In genomic region chr8:26445991-26446390, GRCm38 (mm10) we compare ENCODE assay signal across 33 mouse cellular contexts.
"Had no signal": no experiment of that assay in that cellular context is flagged by ENCODE, and none has a peak within 500 bp of the region (broad histone marks: within the 10 kb centered on the region; RNA-seq: fewer than 3 reads in every experiment).

No protein-coding gene starts in this region.

- H3K4me3 ChIP-seq: heart, embryonic 12.5 days; heart, embryonic 13.5 days; heart, embryonic 15.5 days; hindbrain, embryonic 10.5 days; hindbrain, embryonic 12.5 days; hindbrain, embryonic 13.5 days; hindbrain, embryonic 15.5 days; intestine, embryonic 15.5 days; kidney, embryonic 15.5 days; layer of hippocampus, adult 2 months; left cerebral cortex, adult 2 months had no signal

- DNase-seq: heart, postnatal 10 days; heart, postnatal 36 days; heart, postnatal 4 days; kidney, adult 11 months; kidney, adult 18-20 months; kidney, adult 2 months; kidney, adult 8-10 months; kidney, adult 9 months; kidney, postnatal 10 days; kidney, postnatal 14 days; kidney, postnatal 25 days; kidney, postnatal 36 days; kidney, postnatal 4 days; layer of hippocampus, adult 9-11 months; layer of hippocampus, postnatal 36 days had no signal

- ATAC-seq: hindbrain, embryonic 16.5 days; hindbrain, postnatal 0 days; inflammation-experienced regulatory T-cells, adult 6 months; intestine, embryonic 15.5 days; intestine, embryonic 16.5 days; intestine, postnatal 0 days had no signal

- H3K4me1 ChIP-seq: heart, embryonic 15.5 days; intestine, embryonic 15.5 days had no signal

- H3K27me3 ChIP-seq: heart, embryonic 12.5 days; heart, embryonic 13.5 days; heart, embryonic 15.5 days; hindbrain, embryonic 12.5 days; hindbrain, embryonic 15.5 days; intestine, embryonic 15.5 days; kidney, embryonic 15.5 days had no signal

- H3K36me3 ChIP-seq: heart, embryonic 12.5 days; heart, embryonic 13.5 days; heart, embryonic 15.5 days; hindbrain, embryonic 10.5 days; hindbrain, embryonic 12.5 days; hindbrain, embryonic 13.5 days; hindbrain, embryonic 15.5 days; intestine, embryonic 15.5 days; kidney, embryonic 15.5 days had no signal

- H3K27ac ChIP-seq: heart, embryonic 13.5 days; heart, embryonic 15.5 days; hindbrain, embryonic 10.5 days; hindbrain, embryonic 12.5 days; hindbrain, embryonic 13.5 days; hindbrain, embryonic 14.5 days; hindbrain, embryonic 15.5 days; hindbrain, postnatal 0 days; intestine, embryonic 15.5 days; kidney, embryonic 15.5 days; kidney, postnatal 0 days; layer of hippocampus, adult 2 months; left cerebral cortex, adult 2 months had no signal

- H3K9me3 ChIP-seq: heart, embryonic 12.5 days; heart, embryonic 13.5 days; heart, embryonic 15.5 days; hindbrain, embryonic 10.5 days; hindbrain, embryonic 12.5 days; hindbrain, embryonic 13.5 days; hindbrain, embryonic 15.5 days; intestine, embryonic 15.5 days; kidney, embryonic 15.5 days had no signal

- H3K9ac ChIP-seq: heart, embryonic 12.5 days; heart, embryonic 13.5 days; heart, embryonic 15.5 days; hindbrain, embryonic 12.5 days; hindbrain, embryonic 13.5 days; hindbrain, embryonic 14.5 days; hindbrain, embryonic 15.5 days; intestine, embryonic 15.5 days; kidney, embryonic 15.5 days had no signal

- H3K4me2 ChIP-seq: heart, embryonic 12.5 days; heart, embryonic 13.5 days; heart, embryonic 15.5 days; hindbrain, embryonic 12.5 days; hindbrain, embryonic 13.5 days; hindbrain, embryonic 14.5 days; hindbrain, embryonic 15.5 days; intestine, embryonic 15.5 days; kidney, embryonic 15.5 days had no signal
